Mouse (Mus musculus) cerebellum, adult 8-10 months (tissue): ENCODE results near the gene Snrpc.
"Not testable (repeated sequence)": the region's sequence is repeated elsewhere in the genome, so short reads cannot be mapped to it uniquely, and the experiment has no call there.

Source experiments
- DNase-seq: peaks from one replicate; pipeline ENCODE4 v3.0.0; 2022

Snrpc gene

DNA sequence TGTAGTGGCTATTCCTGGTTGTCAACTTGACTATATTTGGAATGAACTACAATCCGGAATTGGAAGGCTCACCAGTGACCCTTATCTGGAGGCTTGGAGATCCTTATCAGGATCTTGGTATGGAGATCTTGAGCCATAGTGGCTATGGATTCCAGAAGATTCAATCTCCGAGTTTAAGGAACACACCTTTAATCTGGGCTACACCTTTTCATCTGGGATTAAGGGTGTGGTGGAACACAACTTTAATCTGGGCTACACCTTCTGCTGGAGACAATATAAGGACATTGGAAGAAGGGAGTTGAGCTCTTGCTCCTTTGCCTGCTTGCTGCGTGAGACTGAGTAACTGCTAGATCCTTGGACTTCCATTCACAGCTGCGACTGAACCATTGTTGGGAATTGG lies at the start of gene Snrpc:
TSS of gene Snrpc (plus strand) at position 301 of the 400 bp plus-strand sequence.
- DNase-seq, result not testable (repeated sequence)

- DNase-seq, result no peak
These were observed 49.3 kb upstream of the Snrpc start for GRCm38 (mm10) chr17:27788456-27789172.

- no peak for DNase-seq
These were observed 47.9 kb upstream of the Snrpc start for GRCm38 (mm10) chr17:27790015-27790414.

GRCm38 (mm10) chr17:27790976-27791375 lies 47.0 kb upstream of the Snrpc start:
- no peak for DNase-seq

GRCm38 (mm10) chr17:27791556-27791955 lies 46.4 kb upstream of the Snrpc start:
- no peak for DNase-seq

DNA sequence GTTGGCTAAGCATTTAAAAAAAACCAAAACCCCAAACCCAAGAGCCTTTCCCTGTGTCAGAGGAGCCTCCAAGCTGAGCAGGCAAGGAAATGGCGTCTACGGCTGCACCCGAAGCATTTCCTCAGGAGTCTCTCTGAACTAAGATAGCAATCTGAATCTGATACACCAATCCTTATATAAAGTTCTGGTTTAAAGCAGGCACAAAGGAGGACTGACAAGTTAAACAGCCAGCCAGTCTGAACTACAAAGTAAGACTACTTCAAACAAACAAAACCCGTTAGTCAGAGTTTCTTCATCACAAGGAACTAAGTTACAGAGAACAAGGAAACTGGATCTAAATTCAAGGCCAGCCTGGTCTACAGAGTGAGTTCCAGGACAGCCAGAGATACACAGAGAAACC lies 45.4 kb upstream of the Snrpc start:
- no peak for DNase-seq

GRCm38 (mm10) chr17:27793144-27793543 lies 44.8 kb upstream of the Snrpc start:
- DNase-seq, result no peak

GRCm38 (mm10) chr17:27796780-27797179 lies 41.2 kb upstream of the Snrpc start:
- DNase-seq, result peak; percentile 51

DNA sequence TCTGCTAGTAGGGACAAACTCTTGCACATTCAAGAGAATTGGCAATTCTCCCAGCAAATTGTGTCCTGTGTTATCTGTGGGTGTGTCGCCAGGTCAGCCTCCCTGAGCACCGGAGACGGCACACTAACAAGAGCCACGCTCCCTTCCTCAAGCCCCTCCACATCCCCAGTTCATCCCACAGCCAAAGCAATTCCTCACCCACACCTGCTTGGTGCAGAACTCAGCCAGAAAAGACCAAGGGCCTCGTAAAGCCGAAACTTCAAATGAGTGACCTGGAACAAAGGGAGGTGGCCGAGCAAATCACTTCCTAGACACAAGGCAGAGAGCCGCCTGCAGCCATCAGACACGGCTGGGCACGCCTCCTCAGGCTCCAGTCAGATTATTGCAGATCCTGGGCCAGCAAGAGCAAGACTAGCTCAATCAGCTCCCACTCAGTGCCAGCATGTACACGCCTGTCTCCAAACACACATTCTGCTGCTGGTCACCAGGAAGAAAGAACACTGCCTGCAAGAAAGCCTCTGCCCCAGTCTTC lies 40.5 kb upstream of the Snrpc start:
- no peak for DNase-seq

DNA sequence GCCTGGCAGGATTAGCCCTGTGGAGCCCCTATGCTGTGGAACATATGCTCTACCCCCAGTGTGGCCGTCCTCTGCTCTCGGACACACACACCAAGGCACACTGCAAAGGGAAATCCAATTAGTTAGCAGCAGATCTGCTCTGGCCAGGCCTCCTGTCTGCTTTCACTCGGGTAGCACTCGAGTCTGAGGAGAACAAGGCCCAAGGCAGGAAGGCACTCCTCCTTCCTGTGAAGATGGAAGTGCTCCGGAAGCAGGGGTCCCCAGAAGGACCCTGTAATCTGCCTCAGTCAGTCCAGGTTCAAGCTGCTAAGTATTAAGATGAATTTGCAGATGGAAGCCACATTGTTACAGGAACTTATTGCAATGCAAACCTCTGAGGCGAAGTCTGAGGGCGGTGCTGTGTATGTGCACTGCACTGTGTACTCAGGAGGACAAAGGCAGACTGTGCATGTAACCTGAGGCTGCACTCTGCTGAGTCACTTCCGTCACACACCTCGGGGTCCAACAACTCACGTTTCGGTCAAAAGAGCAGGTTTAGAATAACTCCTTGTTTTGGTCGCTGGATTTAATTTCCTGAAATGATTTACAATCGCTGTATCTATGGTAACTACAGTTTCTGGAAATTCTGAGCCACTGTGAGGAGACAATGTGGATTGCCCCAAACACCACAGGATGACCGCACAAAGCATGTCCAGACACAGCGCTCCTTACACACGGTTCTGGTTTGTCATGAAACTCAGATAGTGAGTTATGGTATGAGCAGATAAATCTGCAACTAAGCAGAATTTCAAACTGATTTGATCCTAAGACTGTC lies 38.0 kb upstream of the Snrpc start:
- DNase-seq, result no peak

GRCm38 (mm10) chr17:27800710-27801648 lies 37.0 kb upstream of the Snrpc start:
- no peak for DNase-seq

DNA sequence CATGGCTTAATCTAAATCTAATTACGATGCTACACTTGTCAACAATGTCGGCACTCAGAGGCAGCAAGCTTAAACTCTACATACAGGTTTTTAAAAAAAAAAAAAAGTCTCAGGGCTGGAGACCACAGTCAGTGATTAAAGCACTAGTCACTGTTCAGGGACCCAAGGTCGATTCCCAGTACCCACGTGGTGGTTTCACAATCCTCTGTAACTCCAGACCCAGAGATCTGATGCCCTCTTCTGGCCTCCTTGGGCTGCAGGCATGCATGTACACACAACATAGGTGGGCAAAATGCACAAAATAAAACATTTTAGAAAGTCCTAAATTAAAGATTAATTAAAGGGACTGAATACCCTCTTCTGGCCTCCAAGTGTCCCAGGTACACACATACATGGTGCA lies 34.2 kb upstream of the Snrpc start:
- DNase-seq, result no peak

DNA sequence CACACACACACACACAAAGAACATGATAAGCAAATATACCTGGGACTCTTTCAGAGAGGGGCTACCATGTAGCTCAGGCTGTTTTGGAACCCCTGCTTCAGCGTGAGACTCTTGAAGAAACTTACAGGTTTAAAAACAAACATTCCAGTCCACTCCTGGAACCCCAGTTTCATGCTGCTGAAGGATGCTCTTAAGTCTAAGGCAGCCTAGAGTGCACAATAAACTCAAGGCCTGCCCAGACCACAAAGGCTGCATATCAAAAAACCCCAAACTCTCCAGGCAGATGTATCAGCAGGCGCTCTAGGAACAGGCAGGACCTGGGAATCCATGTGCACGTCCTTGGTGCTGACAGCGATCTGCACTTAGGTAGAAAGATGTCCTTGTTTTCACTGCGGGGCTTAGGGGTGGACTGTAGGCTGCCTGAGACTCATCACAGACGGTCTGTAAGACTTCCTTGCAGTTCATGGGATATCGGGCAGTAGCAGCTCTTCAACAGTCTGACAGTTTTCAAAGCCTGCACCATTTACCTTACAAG lies 33.7 kb upstream of the Snrpc start:
- DNase-seq, result no peak

DNA sequence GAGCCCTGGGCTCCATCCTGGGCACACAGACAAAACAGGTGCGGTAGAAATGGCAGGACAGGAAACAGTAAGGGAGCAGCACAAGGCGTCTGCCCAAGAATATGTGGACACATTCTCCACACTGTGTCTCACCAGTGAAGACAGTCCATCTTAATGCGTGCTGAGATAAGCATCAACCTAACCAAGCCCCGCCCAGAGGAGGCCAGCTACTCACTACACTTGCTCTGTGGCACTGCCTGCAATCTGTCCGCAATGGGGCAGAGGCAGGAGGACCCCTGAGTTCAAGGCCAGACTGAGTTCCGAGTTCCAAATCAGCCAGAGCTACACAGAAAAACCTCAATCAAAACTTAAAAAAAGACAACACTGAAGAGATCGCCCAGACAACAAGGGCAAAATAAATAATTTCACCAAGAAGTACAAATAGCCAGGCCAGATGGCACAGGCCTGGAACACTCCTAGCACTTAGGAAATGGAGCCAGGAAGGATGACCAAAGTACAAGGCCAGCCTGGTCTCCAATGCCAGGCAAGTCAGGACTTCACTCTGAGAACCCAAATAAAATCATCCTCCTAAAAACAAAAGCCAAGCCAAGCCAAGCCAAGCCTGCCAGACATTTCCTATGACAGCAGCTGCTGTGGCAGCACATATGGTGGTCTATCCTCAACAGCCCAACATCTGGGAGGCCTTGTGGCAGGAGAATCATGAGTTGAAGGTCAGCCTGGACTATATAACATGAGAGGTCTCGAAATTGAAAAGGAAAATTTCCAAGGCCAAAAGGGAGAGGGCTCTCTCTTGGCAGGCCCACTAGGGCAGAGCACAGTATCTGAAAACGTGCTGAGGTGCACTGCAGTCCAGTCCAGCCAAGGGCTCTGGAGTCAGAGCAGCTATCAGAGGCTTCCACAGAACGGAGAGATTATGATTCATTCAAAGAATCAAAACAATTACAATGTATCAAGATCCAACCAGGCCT lies 32.9 kb upstream of the Snrpc start:
- peak; percentile 37 for DNase-seq

DNA sequence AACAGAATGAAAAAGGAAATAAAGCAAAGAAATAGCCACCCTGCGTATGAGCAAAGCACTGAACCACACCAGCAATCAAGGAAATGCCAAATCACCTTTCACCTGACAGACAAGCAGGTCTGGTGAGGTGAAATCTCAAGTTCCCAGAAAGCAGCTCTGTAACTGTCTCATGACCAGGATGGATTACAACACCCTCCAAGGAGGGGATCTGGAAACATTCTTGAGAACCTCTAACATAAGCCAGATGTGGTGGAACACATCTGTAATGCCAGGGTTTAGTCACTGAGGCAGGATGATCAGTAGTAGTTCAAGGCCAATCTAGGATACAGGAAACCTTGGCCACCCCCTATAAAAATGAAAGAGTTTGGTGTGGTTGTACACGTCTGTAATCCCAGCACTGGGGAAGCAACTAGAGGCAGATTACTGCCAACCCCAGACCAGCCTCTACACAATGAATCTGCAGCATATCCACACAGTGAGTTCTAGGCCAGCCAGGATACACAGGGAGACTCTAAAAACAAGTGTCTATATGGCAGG lies 30.3 kb upstream of the Snrpc start:
- DNase-seq, result no peak

DNA sequence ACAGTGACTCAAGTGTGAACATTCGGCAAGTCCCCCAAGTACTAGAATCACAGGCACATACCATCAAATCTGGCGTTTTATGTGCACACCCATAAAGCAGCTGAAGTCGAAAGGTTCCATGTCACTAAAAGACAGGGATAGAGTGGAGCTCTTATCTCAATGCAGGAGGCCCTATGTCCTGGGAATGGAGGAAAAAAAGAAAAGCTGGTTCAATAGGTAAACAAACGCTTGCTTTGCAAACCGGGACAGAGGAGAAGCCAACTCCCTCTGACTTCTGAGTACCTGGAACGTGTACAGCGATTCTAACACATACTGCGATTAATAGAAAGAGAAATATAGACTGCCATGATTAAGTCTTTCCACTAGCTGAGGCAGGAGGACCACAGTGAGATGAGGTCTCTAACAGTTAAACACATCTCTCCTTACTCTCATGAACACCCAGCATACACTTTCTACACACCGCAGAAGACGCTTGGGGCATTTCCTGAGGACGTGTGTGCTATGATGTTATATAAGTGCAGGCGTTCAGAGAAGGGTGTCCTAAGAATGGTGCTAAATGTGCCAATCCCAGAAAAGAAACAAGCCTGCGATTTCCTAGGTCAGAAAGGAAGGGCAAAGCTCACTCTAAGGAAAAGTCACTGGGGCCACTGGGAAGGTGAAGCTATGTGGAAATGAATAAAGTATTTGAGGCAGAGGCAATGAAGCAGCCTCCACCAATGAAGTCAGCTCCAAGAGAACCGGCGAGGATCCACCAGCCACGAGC lies 27.2 kb upstream of the Snrpc start:
- no peak for DNase-seq

- DNase-seq, result no peak
These were observed 26.0 kb upstream of the Snrpc start for GRCm38 (mm10) chr17:27811980-27812379.

DNA sequence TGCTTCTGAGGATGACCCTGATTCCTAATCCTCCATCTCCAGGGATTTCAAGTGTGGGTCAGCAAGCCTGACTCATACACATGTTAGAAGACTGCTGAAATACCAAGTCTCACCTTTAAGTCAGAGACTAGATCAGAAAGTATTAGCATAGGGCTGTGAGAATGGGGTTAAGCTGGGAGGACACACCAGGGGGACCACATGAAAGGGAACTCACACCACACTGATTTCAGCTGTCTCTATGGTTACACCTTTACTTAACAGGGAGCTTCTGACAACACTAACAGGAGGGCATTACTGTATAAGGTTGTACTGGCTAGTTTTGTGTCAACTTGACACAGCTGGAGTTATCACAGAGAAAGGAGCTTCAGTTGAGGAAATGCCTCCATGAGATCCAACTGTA lies 23.3 kb upstream of the Snrpc start:
- DNase-seq, result no peak

DNA sequence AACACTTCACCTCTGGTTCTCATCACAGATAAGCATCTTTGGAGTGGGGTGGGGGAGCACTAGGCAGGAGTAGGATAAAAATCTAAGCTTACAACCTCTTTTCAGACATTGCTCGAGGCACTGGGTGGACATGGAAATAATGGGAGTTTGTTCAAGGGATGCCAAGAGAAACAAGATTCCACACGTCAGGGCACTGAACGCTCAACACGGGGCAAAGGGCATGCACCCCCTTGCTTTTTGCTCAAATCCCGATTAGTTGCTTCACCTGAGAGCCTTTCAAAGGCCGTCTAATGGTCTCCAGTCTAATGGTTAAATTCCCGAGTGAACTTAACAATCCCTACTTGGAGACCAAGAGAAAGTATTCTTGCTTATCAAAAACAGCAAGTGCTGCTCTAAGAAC lies 18.9 kb upstream of the Snrpc start:
- DNase-seq, result no peak

GRCm38 (mm10) chr17:27819521-27819970 lies 18.4 kb upstream of the Snrpc start:
- no peak for DNase-seq
